Mouse (Mus musculus) limb, embryonic 15.5 days (tissue): ENCODE data around the gene Ltbp2. TPM values are rescaled to one million over a fixed set of nuclear protein-coding genes. Genes with fewer than 3 reads are reported as not detected.

Experiments used
- ATAC-seq: fragments of 200-750 bp; cut with Nextera tagmentation; 2 replicates; pipeline ENCODE4 v1.8.0; 2017; ENCODE audit warnings: low read depth, moderate TSS enrichment; ENCODE audit not compliant: insufficient number of reproducible peaks, low FRiP score, low TSS enrichment
- H3K27ac ChIP-seq: fragments of 300-500 bp; sonication (generic); 2 replicates; pipeline ENCODE4 v1.5.1; 2015; ENCODE audit warnings: moderate library complexity, mild to moderate bottlenecking, inconsistent platforms
- H3K27me3 ChIP-seq: fragments of 300-500 bp; sonication (generic); 2 replicates; pipeline ENCODE4 v1.6.1; 2015; ENCODE audit warnings: inconsistent platforms
- H3K36me3 ChIP-seq: fragments of 300-500 bp; sonication (generic); 2 replicates; pipeline ENCODE4 v1.6.1; 2015; ENCODE audit warnings: inconsistent platforms
- H3K4me1 ChIP-seq: fragments of 300-500 bp; sonication (generic); 2 replicates; pipeline ENCODE4 v1.6.1; 2015; ENCODE audit warnings: inconsistent platforms
- H3K4me2 ChIP-seq: fragments of 300-500 bp; sonication (generic); 2 replicates; pipeline ENCODE4 v1.6.1; 2015; ENCODE audit warnings: mild to moderate bottlenecking, inconsistent platforms
- H3K4me3 ChIP-seq: fragments of 300-500 bp; sonication (generic); 2 replicates; pipeline ENCODE4 v1.5.1; 2015; ENCODE audit warnings: mild to moderate bottlenecking, inconsistent platforms
- H3K9ac ChIP-seq: fragments of 300-500 bp; sonication (generic); 2 replicates; pipeline ENCODE4 v1.6.1; 2015; ENCODE audit warnings: inconsistent platforms
- H3K9me3 ChIP-seq: fragments of 300-500 bp; sonication (generic); 2 replicates; pipeline ENCODE4 v1.6.1; 2016; ENCODE audit warnings: inconsistent platforms
- WGBS: fragments of 180-500 bp; shearing (Covaris S2); methylation state at CpG from one replicate; pipeline ENCODE4 v1.1.7; 2015; 5-methylcytosine and 5-hydroxymethylcytosine counted together
- polyA plus RNA-seq: library from polyadenylated mRNA; unstranded; fragments of >200 nt; fragmentation: Nextera tagmentation; extraction: Ambion mirVana; gene quantifications from 2 replicates; pipeline ENCODE4 v1.2.1, GENCODE M21; 2015

Ltbp2 gene
- polyA plus RNA-seq, 1 experiment from 2014 or later: 7.1 TPM

DNA sequence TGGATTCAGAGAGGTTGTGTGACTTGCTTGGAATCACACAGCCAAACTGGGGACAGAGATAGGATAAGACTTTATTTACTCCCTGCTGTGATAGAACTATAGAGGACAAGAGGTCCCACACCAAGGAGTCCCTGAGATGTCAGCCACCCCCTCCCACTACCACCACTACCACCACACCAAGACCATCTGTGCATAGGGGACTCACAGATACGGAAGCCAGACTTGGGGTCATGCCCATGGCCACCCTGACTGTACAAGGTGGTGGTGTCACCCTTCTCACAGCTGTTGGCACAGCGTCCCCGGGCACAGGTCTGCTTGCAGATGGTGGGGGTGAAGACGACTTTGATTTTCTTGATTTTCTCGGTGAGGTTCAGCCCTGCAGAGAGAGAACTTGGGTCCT lies 45.9 kb downstream of the Ltbp2 start:
- Histone ChIP-seq H3K36me3 (no peaks in the 10 kb centered on the region), H3K27ac (no peak overlapping the region), H3K9ac (no peak overlapping the region), H3K27me3 (peaks cover 20% of the 10 kb centered on the region), H3K4me1 (peaks cover 13% of the 10 kb centered on the region), H3K4me2 (no peak overlapping the region), H3K9me3 (no peaks in the 10 kb centered on the region), H3K4me3 (no peak overlapping the region)
- 87% methylated on average over 5 of the region's 5 CpGs for WGBS
- no peak for ATAC-seq

DNA sequence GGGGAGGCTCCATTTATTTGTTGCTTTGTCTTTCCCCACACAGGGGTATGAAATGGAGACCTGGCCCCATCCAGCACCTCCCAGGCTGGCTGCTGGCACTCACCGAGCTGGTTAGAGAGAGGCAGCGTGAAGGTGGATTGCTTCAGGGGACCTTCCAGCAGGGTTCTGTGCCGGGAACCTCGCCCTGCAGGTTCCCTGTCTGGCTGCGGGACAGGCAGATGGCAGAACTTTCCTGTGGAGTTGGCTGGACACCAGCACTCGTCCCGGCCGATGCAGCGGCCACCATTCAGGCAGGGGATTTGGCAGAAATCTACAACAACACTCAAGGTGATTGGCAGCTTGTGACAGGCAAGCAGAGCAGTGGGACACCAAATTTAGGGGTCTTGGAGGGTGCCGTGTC lies 46.4 kb downstream of the Ltbp2 start:
- no peak for ATAC-seq
- H3K4me3 ChIP-seq: no peak overlapping the region
- peaks cover 15% of the 10 kb centered on the region for H3K27me3 ChIP-seq
- WGBS: 61% methylated on average over 10 of the region's 10 CpGs
- H3K4me1 ChIP-seq: peaks cover 14% of the 10 kb centered on the region
- no peaks in the 10 kb centered on the region for H3K36me3 ChIP-seq
- H3K27ac ChIP-seq: no peak overlapping the region
- no peak overlapping the region for H3K4me2 ChIP-seq
- H3K9me3 ChIP-seq: no peaks in the 10 kb centered on the region
- no peak overlapping the region for H3K9ac ChIP-seq

DNA sequence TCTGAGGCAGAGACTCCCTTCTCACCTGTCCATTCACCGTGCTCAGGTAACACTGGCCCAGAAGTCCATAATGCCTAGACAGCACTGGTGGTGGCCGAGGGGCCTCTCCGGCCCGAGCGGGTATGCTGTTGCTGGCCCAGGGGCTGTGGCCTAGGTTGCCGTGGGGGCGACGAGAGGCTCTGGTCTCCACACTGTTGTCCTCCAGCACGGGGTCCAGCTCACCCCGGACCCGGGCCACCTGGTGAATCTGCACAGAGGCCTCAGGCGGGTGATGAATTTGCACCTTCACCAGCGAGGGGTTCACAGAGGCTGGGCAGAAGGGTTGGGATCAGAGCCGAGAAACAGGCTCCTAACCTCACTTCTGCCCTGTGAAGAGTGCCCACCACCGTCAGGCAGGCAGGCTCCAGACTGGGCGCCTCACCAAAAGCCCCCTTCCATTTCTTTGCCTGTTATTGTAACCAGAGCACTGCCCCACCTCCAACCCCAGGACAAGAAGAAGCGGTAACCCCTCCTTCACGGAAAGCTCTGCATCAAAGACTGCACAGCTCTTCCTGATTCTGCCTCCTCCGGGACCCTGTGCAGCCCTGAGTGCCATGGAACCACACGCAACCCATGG lies 47.1 kb downstream of the Ltbp2 start:
- Histone ChIP-seq H3K4me1 (peaks cover 20% of the 10 kb centered on the region), H3K36me3 (no peaks in the 10 kb centered on the region), H3K9ac (no peak overlapping the region), H3K9me3 (no peaks in the 10 kb centered on the region), H3K27ac (no peak overlapping the region), H3K27me3 (peaks cover 15% of the 10 kb centered on the region), H3K4me3 (no peak overlapping the region), H3K4me2 (no peak overlapping the region)
- no peak for ATAC-seq
- 78% methylated on average over 20 of the region's 20 CpGs for WGBS

DNA sequence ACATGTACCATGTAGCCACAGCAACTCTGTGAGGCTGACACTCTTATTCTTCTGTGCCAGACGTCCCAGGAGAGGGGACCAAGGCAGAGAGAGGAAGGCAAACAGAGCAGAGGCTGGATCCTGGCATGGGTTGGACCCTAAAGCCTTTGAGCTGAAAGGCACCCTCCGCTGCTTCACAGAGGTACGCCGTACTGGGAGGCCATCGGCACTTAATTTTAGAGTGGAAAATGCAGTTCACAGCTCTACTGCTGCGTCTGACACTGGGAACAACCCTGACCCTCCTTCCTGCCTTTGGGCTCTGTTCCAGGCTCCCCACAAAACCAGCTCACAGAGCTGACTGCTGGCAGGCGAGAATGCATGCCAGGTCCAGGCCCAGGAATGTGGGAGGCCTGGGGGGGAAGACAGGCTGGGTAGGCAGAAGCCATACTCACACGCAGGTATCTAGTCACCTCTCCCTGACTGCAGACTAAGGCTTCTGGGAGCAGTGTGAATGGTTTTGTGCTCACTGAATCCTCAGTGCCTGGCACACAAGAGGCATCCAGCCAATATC lies 48.9 kb downstream of the Ltbp2 start:
- Histone ChIP-seq H3K9ac (no peak overlapping the region), H3K4me1 (peaks cover 32% of the 10 kb centered on the region), H3K27ac (0 out of 2 replicates have a peak overlapping the region, but pooled peaks have one; percentile 22), H3K4me3 (no peak overlapping the region), H3K27me3 (peaks cover 15% of the 10 kb centered on the region), H3K36me3 (no peaks in the 10 kb centered on the region), H3K9me3 (no peaks in the 10 kb centered on the region), H3K4me2 (no peak overlapping the region)
- 29% methylated on average over 8 of the region's 8 CpGs for WGBS
- no peak for ATAC-seq

DNA sequence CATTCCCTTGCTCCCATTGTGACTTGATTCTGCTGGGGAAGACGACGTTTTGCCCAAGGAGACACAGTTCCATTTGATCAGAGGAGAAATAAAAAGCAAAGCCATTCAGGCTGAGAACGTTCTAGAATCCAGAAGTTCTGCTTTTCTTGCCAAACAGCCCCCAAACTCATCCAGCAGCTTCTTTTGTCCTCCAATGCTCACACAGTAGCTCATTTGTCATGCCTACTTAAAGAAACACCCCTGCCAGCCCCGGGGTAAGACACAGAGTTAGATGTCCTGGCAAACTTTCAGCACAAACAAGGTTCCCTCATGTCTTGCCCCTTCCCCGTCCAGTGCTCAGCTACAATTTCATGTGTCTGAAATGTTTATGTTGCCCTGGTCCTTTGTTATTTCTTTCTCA lies 52.1 kb downstream of the Ltbp2 start:
- no peak overlapping the region for H3K4me2 ChIP-seq
- H3K9me3 ChIP-seq: no peaks in the 10 kb centered on the region
- WGBS: 56% methylated on average over 5 of the region's 5 CpGs
- H3K36me3 ChIP-seq: no peaks in the 10 kb centered on the region
- peak overlapping the region; percentile 27; the same call in 1 of the 2 replicates for H3K27ac ChIP-seq
- ATAC-seq: no peak
- H3K4me3 ChIP-seq: no peak overlapping the region
- peaks cover 25% of the 10 kb centered on the region for H3K4me1 ChIP-seq
- no peak overlapping the region for H3K9ac ChIP-seq
- H3K27me3 ChIP-seq: 0 out of 2 replicates have a peak, but pooled peaks cover 2% of the 10 kb centered on the region

DNA sequence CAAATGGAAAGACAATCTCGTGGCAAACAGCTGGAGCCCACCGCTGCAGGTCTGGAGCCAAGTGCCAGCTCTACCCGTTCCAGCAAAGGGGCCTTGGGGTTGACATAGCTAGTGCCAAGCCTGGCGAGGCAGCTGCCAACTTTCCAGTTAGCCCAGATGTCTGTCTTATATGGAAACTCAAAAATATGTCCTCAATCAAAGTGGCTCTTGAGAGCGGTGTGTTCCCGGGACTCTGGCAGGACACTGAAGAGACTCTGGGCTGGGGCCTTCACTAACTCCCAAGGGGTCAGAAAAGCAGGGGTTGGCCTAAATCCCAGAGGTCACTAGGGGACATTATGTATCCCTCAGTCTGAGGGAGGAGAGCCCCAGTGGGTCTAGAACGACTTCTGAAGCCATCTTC lies 52.7 kb downstream of the Ltbp2 start:
- Histone ChIP-seq H3K4me2 (no peak overlapping the region), H3K36me3 (no peaks in the 10 kb centered on the region), H3K9me3 (no peaks in the 10 kb centered on the region), H3K9ac (no peak overlapping the region), H3K4me3 (no peak overlapping the region), H3K27ac (peak overlapping the region; percentile 27; the same call in 1 of the 2 replicates), H3K4me1 (peaks cover 25% of the 10 kb centered on the region), H3K27me3 (no peaks in the 10 kb centered on the region)
- WGBS: 44% methylated on average over 7 of the region's 7 CpGs
- ATAC-seq: no peak

DNA sequence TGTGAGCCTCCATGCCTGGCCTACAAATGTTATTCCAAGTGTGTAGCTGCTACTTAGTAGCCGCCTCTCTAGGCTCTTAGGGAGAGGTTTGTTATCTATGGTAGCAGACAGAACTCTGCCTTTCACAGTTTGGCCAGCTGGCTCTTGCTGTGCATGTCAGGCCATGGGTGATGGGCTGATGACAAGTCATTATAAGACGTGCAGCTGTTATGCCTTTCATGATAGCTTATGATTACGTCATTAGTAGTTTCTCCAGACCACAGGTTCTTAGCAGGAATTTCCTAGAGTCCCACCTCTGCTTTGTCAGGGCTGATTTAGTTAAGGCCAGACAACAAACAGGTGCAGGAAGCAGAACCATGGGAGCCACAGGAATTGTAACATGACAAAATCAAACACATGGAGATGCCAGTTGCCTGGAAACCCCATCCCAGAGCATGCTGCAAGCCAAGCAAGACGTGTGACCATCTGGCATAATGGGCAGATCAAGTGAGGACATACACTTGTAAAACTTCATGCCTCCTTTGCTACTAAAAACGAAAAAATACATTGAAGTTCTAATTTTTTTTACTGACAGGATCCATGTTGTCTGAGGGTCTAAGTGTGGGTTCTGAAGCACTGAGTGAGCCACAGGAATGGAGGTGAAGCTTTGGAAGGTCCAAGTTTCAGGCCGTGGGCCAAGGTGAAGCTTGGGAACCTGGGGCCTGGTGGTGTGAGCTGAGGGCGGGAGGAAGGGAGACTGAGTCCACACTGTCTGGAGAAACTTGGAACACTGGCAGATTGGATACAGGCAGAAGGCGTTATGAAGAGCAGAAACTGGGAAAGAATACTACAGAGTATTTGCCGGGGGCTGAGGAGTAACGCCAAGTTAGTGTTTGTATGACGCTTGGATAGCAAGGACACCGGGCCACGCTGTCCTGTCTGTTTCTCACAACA lies 56.8 kb downstream of the Ltbp2 start:
- Histone ChIP-seq H3K27me3 (no peaks in the 10 kb centered on the region), H3K27ac (no peak overlapping the region), H3K9ac (no peak overlapping the region), H3K4me1 (peaks cover 14% of the 10 kb centered on the region), H3K4me2 (no peak overlapping the region), H3K4me3 (no peak overlapping the region), H3K36me3 (no peaks in the 10 kb centered on the region), H3K9me3 (no peaks in the 10 kb centered on the region)
- WGBS: 81% methylated on average over 13 of the region's 13 CpGs
- no peak for ATAC-seq

DNA sequence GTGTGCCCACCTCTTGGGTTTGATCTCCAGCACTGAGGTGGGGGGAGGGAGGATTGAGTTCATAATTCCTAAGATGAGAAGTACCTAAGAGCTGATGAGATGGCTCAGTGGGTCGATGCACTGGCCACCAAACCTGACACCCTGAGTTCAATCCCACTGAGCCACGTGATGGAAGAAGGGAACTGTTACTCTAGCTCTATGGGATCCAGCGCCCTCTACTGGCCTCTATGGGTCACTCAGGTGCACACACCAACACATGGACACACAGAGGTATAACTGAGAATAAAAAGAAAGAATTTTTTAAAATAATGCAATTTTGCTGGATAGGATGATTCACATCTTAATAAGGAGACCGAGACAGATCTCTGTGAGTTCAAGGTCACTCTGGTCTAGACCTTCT lies 57.8 kb downstream of the Ltbp2 start:
- Histone ChIP-seq H3K4me2 (no peak overlapping the region), H3K4me1 (peaks cover 5% of the 10 kb centered on the region), H3K27me3 (0 out of 2 replicates have a peak, but pooled peaks cover 3% of the 10 kb centered on the region), H3K36me3 (no peaks in the 10 kb centered on the region), H3K9ac (no peak overlapping the region), H3K9me3 (no peaks in the 10 kb centered on the region), H3K27ac (no peak overlapping the region), H3K4me3 (no peak overlapping the region)
- 68% methylated on average over 4 of the region's 4 CpGs for WGBS
- no peak for ATAC-seq

DNA sequence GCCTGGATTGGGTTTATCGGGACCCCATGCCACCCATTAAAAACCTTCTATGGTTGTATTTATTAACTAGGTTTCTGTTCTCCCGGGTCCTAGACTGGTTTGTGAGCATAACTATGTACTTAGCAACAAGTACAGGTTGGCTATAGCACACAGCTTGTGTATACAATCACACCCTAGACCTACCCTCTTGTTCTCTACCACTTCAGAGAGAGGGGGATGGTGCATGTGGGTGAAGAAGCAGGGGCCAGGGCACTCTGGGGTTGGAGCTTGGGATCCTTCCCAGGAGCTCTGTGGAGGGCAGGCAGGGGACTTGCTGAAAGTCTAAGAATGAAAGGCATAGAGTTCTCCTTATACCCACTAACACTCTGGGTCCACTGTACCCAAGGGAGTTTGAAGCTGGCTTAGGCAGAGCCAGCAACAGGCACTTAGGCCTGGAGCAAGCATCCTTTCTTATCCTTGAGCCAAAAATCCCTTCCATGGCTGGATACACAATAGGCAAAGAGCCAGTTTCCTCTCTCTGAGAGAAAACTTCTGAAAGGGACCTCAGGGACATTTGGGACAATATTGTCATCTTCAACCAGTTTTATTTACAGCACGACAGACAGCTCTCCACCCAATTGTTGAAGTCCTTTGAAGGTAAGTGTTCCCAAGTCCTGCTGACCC lies 61.5 kb downstream of the Ltbp2 start:
- Histone ChIP-seq H3K36me3 (no peaks in the 10 kb centered on the region), H3K27ac (no peak overlapping the region), H3K27me3 (0 out of 2 replicates have a peak, but pooled peaks cover 3% of the 10 kb centered on the region), H3K4me1 (no peaks in the 10 kb centered on the region), H3K4me3 (no peak overlapping the region), H3K9me3 (no peaks in the 10 kb centered on the region), H3K4me2 (no peak overlapping the region), H3K9ac (no peak overlapping the region)
- no peak for ATAC-seq
- WGBS: 57% methylated on average over 3 of the region's 3 CpGs

DNA sequence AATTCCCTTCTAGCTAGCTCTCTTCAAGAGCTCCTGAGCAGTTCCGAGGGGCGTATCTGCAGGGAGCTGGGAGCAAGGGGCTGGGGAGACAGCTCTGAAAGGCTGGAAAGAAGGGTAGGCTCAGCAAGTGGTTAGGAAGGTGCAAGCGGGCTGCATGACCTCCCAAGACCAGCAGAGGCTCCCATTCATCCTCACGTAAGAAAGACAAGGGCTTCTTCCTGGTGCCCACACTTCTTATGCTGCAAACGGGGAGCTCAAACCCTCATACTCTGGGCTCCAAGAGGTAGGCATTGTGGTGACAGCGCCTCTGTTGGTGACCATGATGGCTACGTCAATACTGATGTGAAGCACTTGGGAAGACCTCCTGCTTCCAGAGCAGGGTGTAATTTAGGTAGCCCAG lies 62.6 kb downstream of the Ltbp2 start:
- Histone ChIP-seq H3K27ac (no peak overlapping the region), H3K27me3 (0 out of 2 replicates have a peak, but pooled peaks cover 3% of the 10 kb centered on the region), H3K9ac (no peak overlapping the region), H3K4me3 (no peak overlapping the region), H3K36me3 (no peaks in the 10 kb centered on the region), H3K9me3 (no peaks in the 10 kb centered on the region), H3K4me2 (no peak overlapping the region), H3K4me1 (no peaks in the 10 kb centered on the region)
- ATAC-seq: no peak
- 45% methylated on average over 7 of the region's 7 CpGs for WGBS

DNA sequence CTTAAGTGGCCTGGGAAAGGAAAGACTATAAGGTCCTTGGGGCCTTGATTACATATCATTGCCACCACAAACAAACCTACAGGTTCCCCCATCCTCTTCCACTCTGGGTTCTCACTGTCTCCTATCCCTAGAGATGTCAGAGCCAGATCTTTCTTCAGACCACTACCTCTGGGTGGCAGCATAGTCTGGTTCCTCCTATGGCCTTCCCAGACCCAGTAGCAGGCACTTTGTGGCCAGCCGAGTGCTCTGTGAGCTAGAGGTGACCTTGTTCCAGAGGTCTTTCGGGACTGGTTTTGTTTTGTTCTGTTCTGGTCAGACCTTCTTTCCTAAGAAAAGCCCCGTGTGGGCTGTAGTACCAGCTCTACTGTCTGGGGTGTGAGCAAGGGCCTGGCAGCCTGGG lies 64.3 kb downstream of the Ltbp2 start:
- H3K27me3 ChIP-seq: 0 out of 2 replicates have a peak, but pooled peaks cover 3% of the 10 kb centered on the region
- 57% methylated on average over 3 of the region's 3 CpGs for WGBS
- no peak overlapping the region for H3K27ac ChIP-seq

More for the DNA sequence above, 64.3 kb downstream of the Ltbp2 start:
- Histone ChIP-seq H3K9ac (no peak overlapping the region), H3K9me3 (no peaks in the 10 kb centered on the region), H3K4me3 (no peak overlapping the region), H3K4me2 (no peak overlapping the region), H3K4me1 (no peaks in the 10 kb centered on the region), H3K36me3 (no peaks in the 10 kb centered on the region)
- ATAC-seq: no peak
